Mouse (Mus musculus): ENCODE data around the gene Zfand2b.

- no peak for TF ChIP-seq CTCF (IDR thresholded peaks at IDR 0.05; ENCODE audit: borderline replicate concordance, insufficient read depth, low read length)
- TF ChIP-seq POLR2A (IDR thresholded peaks at IDR 0.05; ENCODE audit: low read depth, low read length) = no peak
These were observed 31.7 kb upstream of the Zfand2b start for GRCm38 (mm10) chr1:75136730-75137129.
